Mouse (Mus musculus) ES-E14 (cell line): ENCODE data around the gene Gm28048. TPM values are rescaled to one million over a fixed set of nuclear protein-coding genes. Genes with fewer than 3 reads are reported as not detected.

Experiments used
- DNase-seq: peaks from one replicate; pipeline ENCODE4 v3.0.0-alpha.2; 2013; ENCODE audit warnings: low read depth, low spot score
- H3K27ac ChIP-seq: 2 replicates; pipeline ENCODE4 v1.5.1; 2012; ENCODE audit warnings: low read depth, mild to moderate bottlenecking, low read length, moderate library complexity, mixed read lengths; ENCODE audit not compliant: poor library complexity, insufficient read depth, severe bottlenecking
- H3K36me3 ChIP-seq: 2 replicates; pipeline ENCODE4 v1.6.1; 2012; ENCODE audit warnings: mild to moderate bottlenecking, low read length, moderate library complexity, mixed read lengths; ENCODE audit not compliant: control insufficient read depth, poor library complexity, insufficient read depth, severe bottlenecking
- H3K4me1 ChIP-seq, 2 experiments: fragments of 150-350 bp in 1 of 2; sonication (generic) in 1 of 2; 2 replicates each; pipeline ENCODE4 v1.6.1; 2012; ENCODE audit warnings: low read length in 2 of 2, mild to moderate bottlenecking in 1 of 2, mixed read lengths in 1 of 2; ENCODE audit not compliant: control insufficient read depth in 2 of 2, insufficient read depth in 2 of 2, poor library complexity in 1 of 2
- H3K4me3 ChIP-seq, 2 experiments: fragments of 150-350 bp in 1 of 2; sonication (generic) in 1 of 2; 2 replicates each; pipeline ENCODE4 v1.5.1; 2012; ENCODE audit warnings: low read length in 2 of 2, low read depth in 1 of 2, mild to moderate bottlenecking in 1 of 2, mixed read lengths in 1 of 2; ENCODE audit not compliant: insufficient read depth in 1 of 2, poor library complexity in 1 of 2, severe bottlenecking in 1 of 2
- H3K9ac ChIP-seq: 2 replicates; pipeline ENCODE4 v1.6.1; 2012; ENCODE audit warnings: low read depth, mild to moderate bottlenecking, low read length, mixed read lengths; ENCODE audit not compliant: poor library complexity, insufficient read depth, severe bottlenecking
- H3K9me3 ChIP-seq: fragments of 150-350 bp; sonication (generic); 2 replicates; pipeline ENCODE4 v1.6.1; 2012; ENCODE audit warnings: low read depth, mild to moderate bottlenecking, low read length; ENCODE audit not compliant: control insufficient read depth, insufficient read depth
- CHD2 ChIP-seq: IDR thresholded peaks from 2 replicates; pipeline ENCODE4 v1.6.1; 2014; ENCODE audit warnings: mild to moderate bottlenecking, low read depth, low read length, inconsistent platforms
- HCFC1 ChIP-seq: IDR thresholded peaks from 2 replicates; pipeline ENCODE4 v1.6.1; 2012; ENCODE audit warnings: low read length, inconsistent platforms, borderline replicate concordance; ENCODE audit not compliant: insufficient read depth
- MAFK ChIP-seq: IDR thresholded peaks from 2 replicates; pipeline ENCODE4 v1.6.1; 2014; ENCODE audit warnings: mild to moderate bottlenecking, low read depth, low read length, inconsistent platforms; ENCODE audit not compliant: insufficient read depth
- ZC3H11A ChIP-seq: IDR thresholded peaks from 2 replicates; pipeline ENCODE4 v1.6.1; 2012; ENCODE audit warnings: low read depth, mild to moderate bottlenecking, inconsistent platforms, low read length, borderline replicate concordance
- ZNF384 ChIP-seq: IDR thresholded peaks from 2 replicates; pipeline ENCODE4 v1.6.1; 2012; ENCODE audit warnings: low read depth, low read length, inconsistent platforms
- in situ Hi-C, 2 experiments: fragments of 600-800 bp; cut with MboI; formaldehyde crosslinking; loops; one replicate each; pipeline ENCODE4 v1.15.1; 2025; ENCODE audit warnings: low sequenced_read_pairs in 2 of 2, inconsistent platforms in 1 of 2; ENCODE audit not compliant: unreplicated experiment in 2 of 2
- total RNA-seq: library from RNA; depleted of rRNA; stranded (reverse); fragments of 300-350 nt; gene quantifications from 2 replicates; pipeline ENCODE4 v1.2.3, GENCODE M21; 2012

Gm28048 gene
- total RNA-seq, 1 experiment = 16.3 TPM

GRCm38 (mm10) chr11:22893075-22893474 lies 88.8 kb downstream of the Gm28048 start:
- in situ Hi-C loops = no loop called here

GRCm38 (mm10) chr11:22892466-22892865 lies 89.4 kb downstream of the Gm28048 start:
- in situ Hi-C loops = no loop called here
- no peaks in the 10 kb centered on the region for H3K4me1 ChIP-seq
- H3K4me3 ChIP-seq = no peak overlapping the region
- H3K9me3 ChIP-seq = no peaks in the 10 kb centered on the region
- no peak overlapping the region for H3K27ac ChIP-seq
- no peaks in the 10 kb centered on the region for H3K36me3 ChIP-seq
- H3K9ac ChIP-seq = no peak overlapping the region
- no peak for DNase-seq
- no peak for TF ChIP-seq MAFK
- no peak for TF ChIP-seq HCFC1
- no peak for TF ChIP-seq ZNF384
- no peak for TF ChIP-seq ZC3H11A
- no peak for TF ChIP-seq CHD2

More at GRCm38 (mm10) chr11:22893075-22893474, 88.8 kb downstream of the Gm28048 start:
- H3K36me3 ChIP-seq = no peaks in the 10 kb centered on the region
- TF ChIP-seq ZNF384 (no peak), MAFK (no peak), HCFC1 (no peak), CHD2 (no peak), ZC3H11A (no peak)
- H3K27ac ChIP-seq = no peak overlapping the region
- no peaks in the 10 kb centered on the region for H3K9me3 ChIP-seq
- no peak overlapping the region for H3K4me3 ChIP-seq
- H3K4me1 ChIP-seq = peaks cover 0 to 3% of the 10 kb centered on the region in 2 experiments; a peak in 2 of 4 replicates
- no peak for DNase-seq
- no peak overlapping the region for H3K9ac ChIP-seq

- Histone ChIP-seq H3K4me3 (no peak overlapping the region), H3K9me3 (no peaks in the 10 kb centered on the region), H3K27ac (no peak overlapping the region), H3K9ac (no peak overlapping the region), H3K4me1 (no peaks in the 10 kb centered on the region), H3K36me3 (no peaks in the 10 kb centered on the region)
- no peak for DNase-seq
- in situ Hi-C loops = no loop called here
- no peak for TF ChIP-seq MAFK
- no peak for TF ChIP-seq ZNF384
- TF ChIP-seq HCFC1 = no peak
Measured at GRCm38 (mm10) chr11:22891876-22892275, 90.0 kb downstream of the Gm28048 start.

GRCm38 (mm10) chr11:22891242-22891641 lies 90.6 kb downstream of the Gm28048 start:
- Histone ChIP-seq H3K36me3 (no peaks in the 10 kb centered on the region), H3K27ac (no peak overlapping the region), H3K4me3 (no peak overlapping the region), H3K9me3 (no peaks in the 10 kb centered on the region), H3K4me1 (no peaks in the 10 kb centered on the region), H3K9ac (no peak overlapping the region)
- TF ChIP-seq ZC3H11A = no peak
- no peak for TF ChIP-seq ZNF384
- in situ Hi-C loops = no loop called here
- DNase-seq = no peak

- H3K4me1 ChIP-seq = no peaks in the 10 kb centered on the region
- DNase-seq = no peak
- no peak overlapping the region for H3K4me3 ChIP-seq
- no peaks in the 10 kb centered on the region for H3K36me3 ChIP-seq
- no peaks in the 10 kb centered on the region for H3K9me3 ChIP-seq
- in situ Hi-C loops = no loop called here
- no peak overlapping the region for H3K9ac ChIP-seq
- no peak for TF ChIP-seq ZNF384
- TF ChIP-seq ZC3H11A = no peak
- no peak for TF ChIP-seq HCFC1
- TF ChIP-seq MAFK = no peak
- TF ChIP-seq CHD2 = no peak
- H3K27ac ChIP-seq = no peak overlapping the region
Measured at GRCm38 (mm10) chr11:22889224-22889623, 92.7 kb downstream of the Gm28048 start.
